Mouse (Mus musculus) kidney, adult 2 months (tissue): ENCODE results near the gene Kalrn.

Source experiments
- CTCF ChIP-seq: fragments of 200-500 bp; conservative IDR thresholded peaks from 2 replicates; pipeline ENCODE4 v1.5.1; 2011; ENCODE audit warnings: low read depth, mild to moderate bottlenecking, control low read depth, low read length, moderate library complexity, mixed read lengths; ENCODE audit not compliant: insufficient read depth, insufficient read length
- POLR2A ChIP-seq: fragments of 200-500 bp; IDR thresholded peaks from one replicate; pipeline ENCODE4 v1.6.1; 2011; ENCODE audit warnings: low read depth, low read length, control low read depth

DNA sequence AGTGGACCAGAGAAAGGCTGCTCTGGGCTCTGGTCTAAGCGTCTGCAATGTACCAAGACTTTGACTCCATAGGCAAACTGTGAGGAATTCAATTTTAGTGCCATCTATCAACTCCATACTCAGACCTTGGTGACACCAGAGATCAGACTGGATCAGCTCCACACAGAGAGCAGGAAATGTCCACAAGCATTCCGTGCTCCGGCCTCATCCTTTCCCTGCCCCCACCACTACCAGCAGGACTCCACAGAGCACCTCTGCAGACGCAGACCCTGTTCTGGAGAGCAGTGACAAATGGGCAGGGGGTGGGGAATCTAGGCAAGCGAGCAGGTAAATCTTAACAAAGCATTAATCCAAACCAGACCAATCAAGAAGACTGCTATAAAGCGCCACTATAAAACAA, 15.4 kb downstream of the Kalrn start:
- no peak for TF ChIP-seq CTCF
- TF ChIP-seq POLR2A, result no peak
